Mouse (Mus musculus): ENCODE measurements around the gene Csmd2. TPM values are rescaled to one million over a fixed set of nuclear protein-coding genes. Genes with fewer than 3 reads are reported as not detected.
A peak's percentile ranks its signal among the peaks of the same experiment; 100 is the strongest.

The Csmd2 gene
- total RNA-seq, 2 experiments from 2014 or later: 62.7 to 64.6 TPM

- DNase-seq (ENCODE audit: low spot score in 2 of 2): peak in 1 of 2 experiments; percentile 73
- intact Hi-C loops (cut with DNase I): loop anchor here (10.0 kb wide), 1 partner anchor 586 kb away; no protein-coding TSS in a partner anchor
Measured at GRCm38 (mm10) chr4:128440550-128440949, 452.9 kb downstream of the Csmd2 start.

GRCm38 (mm10) chr4:128441228-128441627 is 453.6 kb downstream of the Csmd2 start:
- intact Hi-C loops (cut with DNase I): loop anchor here (10.0 kb wide), 1 partner anchor 586 kb away; no protein-coding TSS in a partner anchor
- no peak for DNase-seq (ENCODE audit: low spot score in 2 of 2)

GRCm38 (mm10) chr4:128442791-128443190 is 455.1 kb downstream of the Csmd2 start:
- DNase-seq (ENCODE audit: low spot score in 2 of 2): peak in 1 of 2 experiments; percentile 48
- intact Hi-C loops (cut with DNase I): loop anchor here (10.0 kb wide), 1 partner anchor 588 kb away; no protein-coding TSS in a partner anchor

GRCm38 (mm10) chr4:128445514-128446260 is 458.0 kb downstream of the Csmd2 start:
- intact Hi-C loops (cut with DNase I): loop anchor here (10.0 kb wide), 1 partner anchor 591 kb away; no protein-coding TSS in a partner anchor
- peak in 1 of 2 experiments; percentile 28 for DNase-seq (ENCODE audit: low spot score in 2 of 2)

GRCm38 (mm10) chr4:128448831-128449431 is 461.3 kb downstream of the Csmd2 start:
- intact Hi-C loops (cut with DNase I): loop anchor here (10.0 kb wide), 1 partner anchor 594 kb away; no protein-coding TSS in a partner anchor
- DNase-seq (ENCODE audit: low spot score in 2 of 2): peak; percentile 65 to 88

GRCm38 (mm10) chr4:128450137-128450536 is 462.5 kb downstream of the Csmd2 start:
- intact Hi-C loops (cut with DNase I): loop anchor here (2.0 kb wide), 1 partner anchor 51 kb away; no protein-coding TSS in a partner anchor
- peak; percentile 48 to 82 for DNase-seq (ENCODE audit: low spot score in 2 of 2)

GRCm38 (mm10) chr4:128450974-128451373 is 463.3 kb downstream of the Csmd2 start:
- intact Hi-C loops (cut with DNase I): loop anchor here (2.0 kb wide), 1 partner anchor 52 kb away; no protein-coding TSS in a partner anchor
- DNase-seq (ENCODE audit: low spot score in 2 of 2): peak in 1 of 2 experiments; percentile 36

- intact Hi-C loops (cut with DNase I): loop anchor here (2.0 kb wide), 1 partner anchor 53 kb away; no protein-coding TSS in a partner anchor
Measured at GRCm38 (mm10) chr4:128451383-128451794, 463.7 kb downstream of the Csmd2 start.

GRCm38 (mm10) chr4:128466708-128467107 is 479.1 kb downstream of the Csmd2 start:
- no peak for DNase-seq (ENCODE audit: low spot score in 2 of 2)
- intact Hi-C loops (cut with DNase I): no loop called here

More at GRCm38 (mm10) chr4:128451383-128451794, 463.7 kb downstream of the Csmd2 start:
- DNase-seq (ENCODE audit: low spot score in 2 of 2): peak in 1 of 2 experiments; percentile 52

GRCm38 (mm10) chr4:128468040-128468439 is 480.4 kb downstream of the Csmd2 start:
- intact Hi-C loops (cut with DNase I): no loop called here
- no peak for DNase-seq (ENCODE audit: low spot score in 2 of 2)

GRCm38 (mm10) chr4:128476249-128476648 is 488.6 kb downstream of the Csmd2 start:
- intact Hi-C loops (cut with DNase I): no loop called here
- peak in 1 of 2 experiments; percentile 77 for DNase-seq (ENCODE audit: low spot score in 2 of 2)

- no peak for DNase-seq (ENCODE audit: low spot score in 2 of 2)
- intact Hi-C loops (cut with DNase I): no loop called here
Measured at GRCm38 (mm10) chr4:128483891-128484290, 496.2 kb downstream of the Csmd2 start.

GRCm38 (mm10) chr4:128484679-128485078 is 497.0 kb downstream of the Csmd2 start:
- DNase-seq (ENCODE audit: low spot score in 2 of 2): no peak
- intact Hi-C loops (cut with DNase I): no loop called here

- peak in 1 of 2 experiments; percentile 59 for DNase-seq (ENCODE audit: low spot score in 2 of 2)
- intact Hi-C loops (cut with DNase I): no loop called here
Measured at GRCm38 (mm10) chr4:128489521-128490100, 502.0 kb downstream of the Csmd2 start.

GRCm38 (mm10) chr4:128492055-128492454 is 504.4 kb downstream of the Csmd2 start:
- intact Hi-C loops (cut with DNase I): no loop called here
- DNase-seq (ENCODE audit: low spot score in 2 of 2): peak in 1 of 2 experiments; percentile 39

GRCm38 (mm10) chr4:128499980-128500379 is 512.3 kb downstream of the Csmd2 start:
- intact Hi-C loops (cut with DNase I): no loop called here
- DNase-seq (ENCODE audit: low spot score in 2 of 2): no peak

GRCm38 (mm10) chr4:128506878-128507277 is 519.2 kb downstream of the Csmd2 start:
- intact Hi-C loops (cut with DNase I): no loop called here
- DNase-seq (ENCODE audit: low spot score in 2 of 2): no peak

- peak; percentile 26 to 60 for DNase-seq (ENCODE audit: low spot score in 2 of 2)
- intact Hi-C loops (cut with DNase I): no loop called here
Measured at GRCm38 (mm10) chr4:128509885-128510284, 522.2 kb downstream of the Csmd2 start.

GRCm38 (mm10) chr4:128514496-128514895 is 526.8 kb downstream of the Csmd2 start:
- intact Hi-C loops (cut with DNase I): no loop called here
- no peak for DNase-seq (ENCODE audit: low spot score in 2 of 2)

GRCm38 (mm10) chr4:128521276-128521675 is 533.6 kb downstream of the Csmd2 start:
- intact Hi-C loops (cut with DNase I): no loop called here
- no peak for DNase-seq (ENCODE audit: low spot score in 2 of 2)

All from left cerebral cortex, postnatal 25 days (tissue).